12 mouse cellular contexts compared by ENCODE assay signal in the genomic region with DNA sequence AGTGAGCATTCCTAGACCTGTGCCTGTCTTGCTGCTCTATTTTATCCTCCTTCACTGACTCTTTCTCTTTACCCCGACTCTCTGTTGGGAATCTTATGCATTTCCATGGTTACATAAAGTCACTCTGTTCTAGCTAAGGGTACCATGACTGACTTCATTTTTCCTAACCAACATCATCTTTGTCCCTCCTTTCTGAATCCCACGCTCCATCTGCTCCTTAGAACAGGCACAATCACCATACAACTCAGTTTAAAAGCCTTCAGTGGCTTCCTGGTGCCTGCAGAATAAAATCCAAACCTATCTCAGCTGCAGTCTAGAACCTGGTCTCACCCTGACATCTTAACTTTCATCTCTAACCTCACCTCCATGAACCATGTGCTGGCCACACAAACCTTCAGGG. TPM values are rescaled to one million over a fixed set of nuclear protein-coding genes. Genes with fewer than 3 reads are reported as not detected.
DNase-seq lines count a peak whose midpoint lies in the region; TF ChIP-seq lines count a peak whose summit lies in the region.
"Had no signal": no experiment of that assay in that cellular context is flagged by ENCODE, and none has a peak within 500 bp of the region (broad histone marks: within the 10 kb centered on the region; RNA-seq: fewer than 3 reads in every experiment).

No protein-coding gene starts in this region.

- H3K27ac ChIP-seq in heart, adult 2 months, result peak overlapping the region; percentile 54; the same call in 1 of the 2 replicates
- H3K27ac ChIP-seq: embryonic facial prominence, embryonic 13.5 days; limb, embryonic 13.5 days had no signal

- TF ChIP-seq POLR2A in heart, adult 2 months (IDR thresholded peaks at IDR 0.05; ENCODE audit: insufficient read depth, low read depth, low read length), result no peak

- H3K4me1 ChIP-seq in heart, adult 2 months (ENCODE audit: control insufficient read depth, insufficient read depth, low read length), result peaks cover 17% of the 10 kb centered on the region

- intact Hi-C loops in heart, adult 2 months (cut with DNase I), result no loop called here
- intact Hi-C loops in heart, postnatal 25 days (cut with DNase I), result no loop called here
- intact Hi-C loops in left cerebral cortex, postnatal 4 days (cut with DNase I), result no loop called here

- WGBS in heart, adult 2 months, result 80% methylated on average over 2 of the region's 2 CpGs

- no peaks in the 10 kb centered on the region for H3K79me2 ChIP-seq in heart, adult 2 months (replicated peaks; ENCODE audit: control insufficient read depth, insufficient read depth, low read length)

- H3K4me3 ChIP-seq in heart, adult 2 months, result no peak overlapping the region
- H3K4me3 ChIP-seq: embryonic facial prominence, embryonic 13.5 days; limb, embryonic 13.5 days had no signal

- DNase-seq in heart, adult 2 months, result no peak
- no peak for DNase-seq in heart, postnatal 25 days (ENCODE audit: low spot score)
- peak; percentile 56 for DNase-seq in left cerebral cortex, adult 11 months (ENCODE audit: low spot score)
- DNase-seq in left cerebral cortex, postnatal 4 days, result no peak
- peak; percentile 58 to 83 for DNase-seq in left cerebral cortex, adult 9 months (ENCODE audit: low spot score in 2 of 2)
- peak; percentile 65 for DNase-seq in right cerebral cortex, postnatal 25 days
- no peak for DNase-seq in c-Kit-positive CD71-positive TER-119-positive erythroid progenitor cells, embryonic 14.5 days (ENCODE audit: low spot score)
- DNase-seq in urinary bladder, postnatal 10 days (ENCODE audit: low spot score), result no peak
- DNase-seq: cerebellum, postnatal 14 days; kidney, postnatal 14 days had no signal

- H3K9ac ChIP-seq in heart, adult 2 months (ENCODE audit: low read depth, low read length), result no peak overlapping the region
- H3K9ac ChIP-seq: embryonic facial prominence, embryonic 13.5 days; limb, embryonic 13.5 days had no signal

- H3K27me3 ChIP-seq in heart, adult 2 months (ENCODE audit: control insufficient read depth, insufficient read depth, low read length), result no peaks in the 10 kb centered on the region
- H3K27me3 ChIP-seq: embryonic facial prominence, embryonic 13.5 days; limb, embryonic 13.5 days had no signal

- TF ChIP-seq CTCF in heart, adult 2 months (IDR thresholded peaks at IDR 0.05), result no peak

- no peak for TF ChIP-seq EP300 in heart, adult 2 months (IDR thresholded peaks at IDR 0.05; ENCODE audit: insufficient read depth, low read depth, low read length)

- peaks cover 43% of the 10 kb centered on the region for H3K36me3 ChIP-seq in heart, adult 2 months (ENCODE audit: control insufficient read depth, insufficient read depth, low read length)
- H3K36me3 ChIP-seq: embryonic facial prominence, embryonic 13.5 days; limb, embryonic 13.5 days had no signal

RNA-seq across cellular contexts. Expression of a gene that starts 26.9 kb away (rescaled TPM):
- total RNA-seq in heart, adult 2 months (2021), result 100 to 1,000 TPM; 137 to 139 TPM
- 116 and 125 TPM in 2 replicates for polyA plus RNA-seq in heart, adult 2 months (2012; rRNA removed)
- 100 to 1,000 TPM; 152 to 164 TPM for total RNA-seq in heart, postnatal 25 days (2021)
- 1 to 10 TPM; 1.6 to 3.4 TPM for total RNA-seq in left cerebral cortex, postnatal 4 days (2021)

Comparison
In these comparisons a context has a peak if more than half of its experiments do, and no peak if none do; other contexts are left out.
1. DNase-seq: peak in left cerebral cortex, adult 11 months (single experiment), left cerebral cortex, adult 9 months (2 of 2) and right cerebral cortex, postnatal 25 days (single experiment); none in heart, adult 2 months (0 of 2), heart, postnatal 25 days (single experiment), left cerebral cortex, postnatal 4 days (single experiment), c-Kit-positive CD71-positive TER-119-positive erythroid progenitor cells, embryonic 14.5 days (single experiment) and urinary bladder, postnatal 10 days (single experiment).
2. RNA of a gene that starts 26.9 kb away (total RNA-seq): 152 to 164 TPM in heart, postnatal 25 days and 137 to 139 TPM in heart, adult 2 months; 1.6 to 3.4 TPM in left cerebral cortex, postnatal 4 days; every median in the first group is over 10 times any median in the second.